Mouse (Mus musculus) embryonic facial prominence, embryonic 13.5 days (tissue): ENCODE data around the gene Glt28d2. TPM values are rescaled to one million over a fixed set of nuclear protein-coding genes. Genes with fewer than 3 reads are reported as not detected.

Source experiments
- ATAC-seq: fragments of 200-750 bp; cut with Nextera tagmentation; 2 replicates; pipeline ENCODE4 v1.8.0; 2017; ENCODE audit warnings: low read depth; ENCODE audit not compliant: insufficient number of reproducible peaks, insufficient read depth, low FRiP score, low TSS enrichment
- H3K27ac ChIP-seq: fragments of 300-500 bp; sonication (generic); 2 replicates; pipeline ENCODE4 v1.5.1; 2015; ENCODE audit warnings: moderate library complexity, mild to moderate bottlenecking, inconsistent platforms
- H3K27me3 ChIP-seq: fragments of 300-500 bp; sonication (generic); 2 replicates; pipeline ENCODE4 v1.6.1; 2015; ENCODE audit warnings: mild to moderate bottlenecking, inconsistent platforms
- H3K36me3 ChIP-seq: fragments of 300-500 bp; sonication (generic); 2 replicates; pipeline ENCODE4 v1.6.1; 2015; ENCODE audit warnings: mild to moderate bottlenecking, inconsistent platforms
- H3K4me1 ChIP-seq: fragments of 300-500 bp; sonication (generic); 2 replicates; pipeline ENCODE4 v1.6.1; 2015; ENCODE audit warnings: inconsistent platforms
- H3K4me2 ChIP-seq: fragments of 300-500 bp; sonication (generic); 2 replicates; pipeline ENCODE4 v1.6.1; 2015; ENCODE audit warnings: moderate library complexity, mild to moderate bottlenecking, inconsistent platforms
- H3K4me3 ChIP-seq: fragments of 300-500 bp; sonication (generic); 2 replicates; pipeline ENCODE4 v1.5.1; 2015; ENCODE audit warnings: mild to moderate bottlenecking, inconsistent platforms
- H3K9ac ChIP-seq: fragments of 300-500 bp; sonication (generic); 2 replicates; pipeline ENCODE4 v1.6.1; 2015; ENCODE audit warnings: mild to moderate bottlenecking, inconsistent platforms
- H3K9me3 ChIP-seq: fragments of 300-500 bp; sonication (generic); 2 replicates; pipeline ENCODE4 v1.6.1; 2016; ENCODE audit warnings: inconsistent platforms
- WGBS: fragments of 180-500 bp; shearing (Covaris S2); methylation state at CpG from one replicate; pipeline ENCODE4 v1.1.7; 2015; ENCODE audit warnings: mixed read lengths; 5-methylcytosine and 5-hydroxymethylcytosine counted together
- polyA plus RNA-seq: library from polyadenylated mRNA; unstranded; fragments of >200 nt; fragmentation: Nextera tagmentation; extraction: Ambion mirVana; gene quantifications from 2 replicates; pipeline ENCODE4 v1.2.1, GENCODE M21; 2015

Gene Glt28d2
- polyA plus RNA-seq, 1 experiment from 2014 or later, result 1.7 TPM

- Histone ChIP-seq H3K27me3 (no peaks in the 10 kb centered on the region), H3K9ac (no peak overlapping the region), H3K9me3 (no peaks in the 10 kb centered on the region), H3K4me1 (no peaks in the 10 kb centered on the region), H3K27ac (no peak overlapping the region), H3K36me3 (no peaks in the 10 kb centered on the region), H3K4me2 (no peak overlapping the region), H3K4me3 (no peak overlapping the region)
- ATAC-seq, result no peak
- 28% methylated on average over 3 of the region's 3 CpGs for WGBS
Observed at GRCm38 (mm10) chr3:85863996-85864395, 23.3 kb downstream of the Glt28d2 start.

GRCm38 (mm10) chr3:85862886-85863285, 24.4 kb downstream of the Glt28d2 start:
- Histone ChIP-seq H3K4me1 (peaks cover 7% of the 10 kb centered on the region), H3K9ac (no peak overlapping the region), H3K27me3 (no peaks in the 10 kb centered on the region), H3K36me3 (no peaks in the 10 kb centered on the region), H3K4me2 (no peak overlapping the region), H3K27ac (no peak overlapping the region), H3K4me3 (no peak overlapping the region), H3K9me3 (no peaks in the 10 kb centered on the region)
- 89% methylated on average over 2 of the region's 2 CpGs for WGBS
- ATAC-seq, result no peak

GRCm38 (mm10) chr3:85860996-85861395, 26.3 kb downstream of the Glt28d2 start:
- Histone ChIP-seq H3K27me3 (no peaks in the 10 kb centered on the region), H3K4me2 (no peak overlapping the region), H3K27ac (no peak overlapping the region), H3K36me3 (no peaks in the 10 kb centered on the region), H3K4me1 (peaks cover 7% of the 10 kb centered on the region), H3K9ac (no peak overlapping the region), H3K4me3 (no peak overlapping the region), H3K9me3 (no peaks in the 10 kb centered on the region)
- WGBS, result 80% methylated on average over 5 of the region's 5 CpGs
- ATAC-seq, result no peak

- H3K4me2 ChIP-seq, result no peak overlapping the region
- H3K36me3 ChIP-seq, result no peaks in the 10 kb centered on the region
- ATAC-seq, result no peak
- no peak overlapping the region for H3K27ac ChIP-seq
- no peak overlapping the region for H3K4me3 ChIP-seq
- H3K4me1 ChIP-seq, result peaks cover 7% of the 10 kb centered on the region
- WGBS, result 84% methylated on average over 6 of the region's 6 CpGs
- H3K9me3 ChIP-seq, result no peaks in the 10 kb centered on the region
- no peaks in the 10 kb centered on the region for H3K27me3 ChIP-seq
- no peak overlapping the region for H3K9ac ChIP-seq
Observed at GRCm38 (mm10) chr3:85859311-85859710, 28.0 kb downstream of the Glt28d2 start.

- H3K4me3 ChIP-seq, result no peak overlapping the region
- no peak overlapping the region for H3K4me2 ChIP-seq
- no peaks in the 10 kb centered on the region for H3K36me3 ChIP-seq
- 56% methylated on average over 11 of the region's 11 CpGs for WGBS
- H3K4me1 ChIP-seq, result peaks cover 7% of the 10 kb centered on the region
- H3K27me3 ChIP-seq, result no peaks in the 10 kb centered on the region
- H3K27ac ChIP-seq, result no peak overlapping the region
- ATAC-seq, result no peak
- no peak overlapping the region for H3K9ac ChIP-seq
- no peaks in the 10 kb centered on the region for H3K9me3 ChIP-seq
Observed at GRCm38 (mm10) chr3:85858140-85859135, 28.9 kb downstream of the Glt28d2 start.

- ATAC-seq, result no peak
- Histone ChIP-seq H3K4me2 (no peak overlapping the region), H3K27me3 (no peaks in the 10 kb centered on the region), H3K9ac (no peak overlapping the region), H3K27ac (no peak overlapping the region), H3K36me3 (no peaks in the 10 kb centered on the region), H3K4me1 (peaks cover 7% of the 10 kb centered on the region), H3K4me3 (no peak overlapping the region), H3K9me3 (no peaks in the 10 kb centered on the region)
- 41% methylated on average over 4 of the region's 4 CpGs for WGBS
Observed at GRCm38 (mm10) chr3:85857083-85857482, 30.2 kb downstream of the Glt28d2 start.

- Histone ChIP-seq H3K27me3 (no peaks in the 10 kb centered on the region), H3K4me3 (no peak overlapping the region), H3K27ac (no peak overlapping the region), H3K4me2 (no peak overlapping the region), H3K4me1 (peaks cover 7% of the 10 kb centered on the region), H3K9me3 (no peaks in the 10 kb centered on the region), H3K36me3 (no peaks in the 10 kb centered on the region), H3K9ac (no peak overlapping the region)
- 78% methylated on average over 5 of the region's 5 CpGs for WGBS
- ATAC-seq, result no peak
Observed at GRCm38 (mm10) chr3:85855947-85856346, 31.4 kb downstream of the Glt28d2 start.

GRCm38 (mm10) chr3:85855043-85855442, 32.3 kb downstream of the Glt28d2 start:
- H3K4me3 ChIP-seq, result no peak overlapping the region
- no peaks in the 10 kb centered on the region for H3K27me3 ChIP-seq
- no peaks in the 10 kb centered on the region for H3K36me3 ChIP-seq
- H3K4me1 ChIP-seq, result peaks cover 7% of the 10 kb centered on the region
- H3K4me2 ChIP-seq, result no peak overlapping the region
- 73% methylated on average over 3 of the region's 3 CpGs for WGBS
- no peak overlapping the region for H3K9ac ChIP-seq
- no peaks in the 10 kb centered on the region for H3K9me3 ChIP-seq
- ATAC-seq, result no peak
- H3K27ac ChIP-seq, result no peak overlapping the region

- H3K27ac ChIP-seq, result no peak overlapping the region
- H3K4me2 ChIP-seq, result no peak overlapping the region
- H3K9ac ChIP-seq, result no peak overlapping the region
- H3K9me3 ChIP-seq, result no peaks in the 10 kb centered on the region
- no peaks in the 10 kb centered on the region for H3K36me3 ChIP-seq
- H3K4me3 ChIP-seq, result no peak overlapping the region
- H3K4me1 ChIP-seq, result peaks cover 7% of the 10 kb centered on the region
- ATAC-seq, result no peak
- WGBS, result 88% methylated on average over 6 of the region's 6 CpGs
- no peaks in the 10 kb centered on the region for H3K27me3 ChIP-seq
Observed at GRCm38 (mm10) chr3:85854143-85854542, 33.2 kb downstream of the Glt28d2 start.

- WGBS, result 82% methylated on average over 4 of the region's 4 CpGs
- Histone ChIP-seq H3K4me2 (no peak overlapping the region), H3K36me3 (no peaks in the 10 kb centered on the region), H3K27me3 (no peaks in the 10 kb centered on the region), H3K27ac (no peak overlapping the region), H3K9me3 (no peaks in the 10 kb centered on the region), H3K4me1 (peaks cover 4% of the 10 kb centered on the region), H3K4me3 (no peak overlapping the region), H3K9ac (no peak overlapping the region)
- ATAC-seq, result no peak
Observed at GRCm38 (mm10) chr3:85853715-85854114, 33.6 kb downstream of the Glt28d2 start.

- Histone ChIP-seq H3K36me3 (no peaks in the 10 kb centered on the region), H3K4me2 (no peak overlapping the region), H3K27me3 (no peaks in the 10 kb centered on the region), H3K9me3 (no peaks in the 10 kb centered on the region), H3K27ac (no peak overlapping the region), H3K4me1 (no peaks in the 10 kb centered on the region), H3K9ac (no peak overlapping the region), H3K4me3 (no peak overlapping the region)
- no peak for ATAC-seq
- WGBS, result 87% methylated on average over 1 of the region's 1 CpGs
Observed at GRCm38 (mm10) chr3:85850079-85850478, 37.2 kb downstream of the Glt28d2 start.

GRCm38 (mm10) chr3:85846316-85846715, 41.0 kb downstream of the Glt28d2 start:
- no peaks in the 10 kb centered on the region for H3K27me3 ChIP-seq
- no peak overlapping the region for H3K27ac ChIP-seq
- H3K9ac ChIP-seq, result no peak overlapping the region
- no peak overlapping the region for H3K4me2 ChIP-seq
- 49% methylated on average over 1 of the region's 1 CpGs for WGBS
- H3K36me3 ChIP-seq, result no peaks in the 10 kb centered on the region
- ATAC-seq, result no peak
- no peak overlapping the region for H3K4me3 ChIP-seq
- H3K9me3 ChIP-seq, result no peaks in the 10 kb centered on the region
- peaks cover 16% of the 10 kb centered on the region for H3K4me1 ChIP-seq
